Mouse (Mus musculus) liver, adult 2 months (tissue): ENCODE results near the gene Zbtb46.

ENCODE experiments used
- CTCF ChIP-seq: fragments of 200-500 bp; IDR thresholded peaks from 2 replicates; pipeline ENCODE4 v1.5.1; 2011; ENCODE audit warnings: low read depth, low read length, control low read depth
- POLR2A ChIP-seq: fragments of 200-500 bp; IDR thresholded peaks from 2 replicates; pipeline ENCODE4 v1.6.1; 2011; ENCODE audit warnings: low read length, control low read depth; ENCODE audit not compliant: insufficient read depth; ENCODE audit errors: extremely low read depth

- no peak for TF ChIP-seq CTCF
- TF ChIP-seq POLR2A: no peak
These were observed 55.5 kb downstream of the Zbtb46 start for GRCm38 (mm10) chr2:181403722-181404121.
